Mouse (Mus musculus) liver, postnatal 0 days (tissue): ENCODE measurements at regions not wholly inside any gene's neighbourhood (a gene's known extent, or its start where the extent isn't known, plus 50 kb on each side); places are given as distances from the start of the nearest gene placed in this dataset.
A peak's percentile ranks its signal among the peaks of the same experiment; 100 is the strongest.

ENCODE experiments used
- ATAC-seq: fragments of 200-750 bp; cut with Nextera tagmentation; 2 replicates; pipeline ENCODE4 v1.8.0; 2017; ENCODE audit warnings: mild to moderate bottlenecking, moderate library complexity
- DNase-seq: peaks from one replicate; pipeline ENCODE4 v3.0.0-alpha.2; 2016
- H3K27ac ChIP-seq: fragments of 300-500 bp; sonication (generic); 2 replicates; pipeline ENCODE4 v1.5.1; 2014; ENCODE audit warnings: antibody characterized with exemption, moderate library complexity, mild to moderate bottlenecking, low read depth
- H3K27me3 ChIP-seq: fragments of 300-500 bp; sonication (generic); 2 replicates; pipeline ENCODE4 v1.6.1; 2014; ENCODE audit warnings: low read length, control low read depth, mixed read lengths; ENCODE audit not compliant: insufficient read depth
- H3K36me3 ChIP-seq: fragments of 300-500 bp; sonication (generic); replicated peaks from 2 replicates; pipeline ENCODE4 v1.6.1; 2014; ENCODE audit warnings: mild to moderate bottlenecking, control low read depth, low read length, moderate library complexity, mixed read lengths; ENCODE audit not compliant: insufficient read depth
- H3K4me1 ChIP-seq: fragments of 300-500 bp; sonication (generic); 2 replicates; pipeline ENCODE4 v1.6.1; 2014; ENCODE audit warnings: antibody characterized with exemption, mild to moderate bottlenecking, control low read depth; ENCODE audit not compliant: insufficient read depth
- H3K4me2 ChIP-seq: fragments of 300-500 bp; sonication (generic); 2 replicates; pipeline ENCODE4 v1.6.1; 2014; ENCODE audit warnings: low read depth, mild to moderate bottlenecking, low read length, moderate library complexity, mixed read lengths
- H3K4me3 ChIP-seq: fragments of 300-500 bp; sonication (generic); 2 replicates; pipeline ENCODE4 v1.5.1; 2014; ENCODE audit warnings: low read depth, low read length
- H3K9ac ChIP-seq: fragments of 300-500 bp; sonication (generic); replicated peaks from 2 replicates; pipeline ENCODE4 v1.6.1; 2014; ENCODE audit warnings: mild to moderate bottlenecking, moderate library complexity
- H3K9me3 ChIP-seq: fragments of 300-500 bp; sonication (generic); 2 replicates; pipeline ENCODE4 v1.6.1; 2016; ENCODE audit warnings: mild to moderate bottlenecking, control low read depth, low read length, mixed read lengths
- CTCF ChIP-seq: sonication (generic); IDR thresholded peaks from 2 replicates; pipeline ENCODE4 v1.5.1; 2016; ENCODE audit warnings: antibody characterized with exemption, low read depth
- EP300 ChIP-seq: IDR thresholded peaks from 2 replicates; pipeline ENCODE4 v1.6.1; 2016; ENCODE audit warnings: antibody characterized with exemption, low read depth, mild to moderate bottlenecking
- WGBS: fragments of 180-500 bp; shearing (Covaris S2); extraction: QIAGEN DNeasy Blood & Tissue Kit; methylation state at CpG from one replicate; pipeline ENCODE4 v1.1.7; 2014; ENCODE audit not compliant: insufficient replicate concordance; 5-methylcytosine and 5-hydroxymethylcytosine counted together

DNA sequence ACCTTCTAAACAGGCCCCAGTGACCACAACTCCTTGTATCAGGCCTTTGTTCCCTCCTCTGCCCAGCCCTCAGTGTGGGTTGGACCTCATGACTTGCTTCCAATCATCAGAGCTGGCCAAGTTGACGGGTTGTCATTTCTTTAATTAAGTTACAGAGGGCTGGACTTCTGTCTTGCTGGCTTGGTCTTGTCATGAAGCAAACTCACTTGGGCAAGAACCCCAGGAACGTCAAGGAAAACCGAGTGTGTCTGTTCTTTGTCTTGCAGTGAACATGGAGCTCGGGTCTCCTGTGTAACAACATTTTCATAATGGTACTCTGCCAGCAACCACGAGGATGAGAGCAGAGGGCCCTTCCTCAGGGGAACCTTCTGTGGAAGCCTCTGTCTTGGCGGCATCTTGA is 107.3 kb upstream of the Lrig1 start:
- DNase-seq = no peak
- Histone ChIP-seq H3K4me1 (peaks cover 7% of the 10 kb centered on the region; the same call in 1 of the 2 replicates), H3K9ac (no peak overlapping the region), H3K36me3 (no peaks in the 10 kb centered on the region), H3K9me3 (no peaks in the 10 kb centered on the region), H3K4me3 (no peak overlapping the region), H3K27me3 (no peaks in the 10 kb centered on the region), H3K27ac (no peak overlapping the region), H3K4me2 (no peak overlapping the region)
- TF ChIP-seq EP300 = no peak
- TF ChIP-seq CTCF = no peak
- no peak for ATAC-seq
- WGBS = 67% methylated on average over 6 of the region's 6 CpGs

DNA sequence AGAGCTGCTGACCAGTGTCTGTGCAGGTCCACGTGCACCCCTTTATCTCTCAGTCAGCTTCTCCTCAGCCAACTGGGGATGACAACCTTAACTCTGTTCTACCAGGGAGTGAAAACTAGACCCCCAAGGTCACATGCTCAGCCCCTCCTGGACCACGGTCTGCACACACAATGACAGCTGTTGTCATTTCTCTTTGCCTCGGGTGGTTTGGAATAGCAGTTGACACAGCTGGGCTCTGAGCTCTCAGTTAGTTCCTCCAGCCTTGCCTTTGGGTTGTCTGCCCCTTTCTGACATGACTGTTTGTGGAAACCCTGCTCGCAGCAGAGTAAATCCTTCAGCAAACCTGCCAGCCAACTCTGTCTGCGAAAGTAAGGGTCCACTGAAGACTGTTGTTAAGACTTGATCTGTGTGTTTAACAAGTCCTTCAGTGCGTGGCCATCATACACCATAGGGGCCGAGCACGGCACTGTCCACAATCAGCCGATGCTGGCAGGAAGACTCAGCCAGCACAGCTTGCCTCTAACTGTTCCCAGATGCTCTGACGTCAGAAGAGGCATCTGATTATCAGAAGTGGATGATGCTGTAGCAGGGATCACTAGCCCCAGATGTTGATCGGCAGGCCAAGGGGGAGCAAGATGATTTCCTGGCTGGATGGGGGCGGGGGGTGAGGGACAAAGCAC is 106.7 kb upstream of the Lrig1 start:
- H3K4me1 ChIP-seq = peaks cover 7% of the 10 kb centered on the region; the same call in 1 of the 2 replicates
- ATAC-seq (no peak), DNase-seq (no peak)
- no peaks in the 10 kb centered on the region for H3K36me3 ChIP-seq
- H3K9ac ChIP-seq = no peak overlapping the region
- H3K9me3 ChIP-seq = no peaks in the 10 kb centered on the region
- WGBS = 65% methylated on average over 12 of the region's 12 CpGs
- H3K4me2 ChIP-seq = no peak overlapping the region
- no peak overlapping the region for H3K4me3 ChIP-seq
- no peaks in the 10 kb centered on the region for H3K27me3 ChIP-seq
- no peak overlapping the region for H3K27ac ChIP-seq
- TF ChIP-seq EP300 (no peak), CTCF (no peak)

DNA sequence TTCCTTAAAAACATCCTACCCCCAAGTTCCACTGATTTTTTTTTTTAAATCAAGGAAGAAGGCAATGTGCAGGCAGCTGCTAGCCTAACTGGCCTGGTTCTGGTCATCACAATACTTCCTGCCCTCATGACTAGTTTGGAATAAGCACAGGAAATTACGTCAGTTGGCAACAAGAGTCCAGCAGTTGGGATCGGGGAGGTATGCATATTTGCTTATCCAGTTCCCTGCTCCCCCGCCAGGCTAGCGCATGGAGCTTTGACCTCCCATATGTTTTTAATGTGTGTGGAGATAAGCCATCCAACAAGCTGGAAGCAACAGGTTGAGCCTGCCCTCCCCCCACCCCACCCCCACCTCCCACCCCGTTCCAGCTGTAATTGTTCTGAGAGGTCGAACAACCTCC is 105.7 kb upstream of the Lrig1 start:
- no peak overlapping the region for H3K4me2 ChIP-seq
- DNase-seq (peak; percentile 19), ATAC-seq (peak; percentile 52)
- 36% methylated on average over 6 of the region's 6 CpGs for WGBS
- no peak overlapping the region for H3K9ac ChIP-seq
- TF ChIP-seq CTCF = no peak
- TF ChIP-seq EP300 = no peak
- no peaks in the 10 kb centered on the region for H3K27me3 ChIP-seq
- H3K27ac ChIP-seq = no peak overlapping the region
- H3K4me1 ChIP-seq = peaks cover 7% of the 10 kb centered on the region; the same call in 1 of the 2 replicates
- no peaks in the 10 kb centered on the region for H3K36me3 ChIP-seq
- no peak overlapping the region for H3K4me3 ChIP-seq
- H3K9me3 ChIP-seq = no peaks in the 10 kb centered on the region

- Histone ChIP-seq H3K4me1 (peaks cover 7% of the 10 kb centered on the region; the same call in 1 of the 2 replicates), H3K36me3 (no peaks in the 10 kb centered on the region), H3K27ac (no peak overlapping the region), H3K9ac (no peak overlapping the region), H3K27me3 (no peaks in the 10 kb centered on the region), H3K9me3 (no peaks in the 10 kb centered on the region), H3K4me2 (no peak overlapping the region), H3K4me3 (no peak overlapping the region)
- DNase-seq (no peak), ATAC-seq (peak; percentile 79)
- no peak for TF ChIP-seq EP300
- 58% methylated on average over 10 of the region's 10 CpGs for WGBS
Measured at GRCm38 (mm10) chr6:94804284-94804815, 104.4 kb upstream of the Lrig1 start.

- H3K9me3 ChIP-seq = peaks cover 7% of the 10 kb centered on the region; the same call in 1 of the 2 replicates
- H3K9ac ChIP-seq = no peak overlapping the region
- WGBS = 53% methylated on average over 12 of the region's 12 CpGs
- H3K36me3 ChIP-seq = no peaks in the 10 kb centered on the region
- H3K4me1 ChIP-seq = peaks cover 7% of the 10 kb centered on the region; the same call in 1 of the 2 replicates
- ATAC-seq = no peak
- H3K27ac ChIP-seq = no peak overlapping the region
- no peaks in the 10 kb centered on the region for H3K27me3 ChIP-seq
- no peak for TF ChIP-seq CTCF
- no peak for TF ChIP-seq EP300
- no peak overlapping the region for H3K4me3 ChIP-seq
- no peak overlapping the region for H3K4me2 ChIP-seq
- DNase-seq = no peak
Measured at GRCm38 (mm10) chr6:94801039-94801438, 101.1 kb upstream of the Lrig1 start.

- Histone ChIP-seq H3K9me3 (peaks cover 7% of the 10 kb centered on the region; the same call in 1 of the 2 replicates), H3K27me3 (no peaks in the 10 kb centered on the region), H3K9ac (no peak overlapping the region), H3K4me1 (no peaks in the 10 kb centered on the region), H3K4me2 (no peak overlapping the region), H3K27ac (no peak overlapping the region), H3K36me3 (no peaks in the 10 kb centered on the region), H3K4me3 (no peak overlapping the region)
- 81% methylated on average over 4 of the region's 4 CpGs for WGBS
- TF ChIP-seq EP300 (no peak), CTCF (no peak)
- ATAC-seq (no peak), DNase-seq (no peak)
Measured at GRCm38 (mm10) chr6:94798545-94799211, 98.7 kb upstream of the Lrig1 start.
